Mouse (Mus musculus) cerebellum, postnatal 10 days (tissue): Measurements from ENCODE around the gene T.
A peak's percentile ranks its signal among the peaks of the same experiment; 100 is the strongest.

Source experiments
- DNase-seq, 2 experiments: peaks; one replicate each; pipeline ENCODE4 v3.0.0; 2021; ENCODE audit warnings: mixed read lengths in 2 of 2

T gene

DNA sequence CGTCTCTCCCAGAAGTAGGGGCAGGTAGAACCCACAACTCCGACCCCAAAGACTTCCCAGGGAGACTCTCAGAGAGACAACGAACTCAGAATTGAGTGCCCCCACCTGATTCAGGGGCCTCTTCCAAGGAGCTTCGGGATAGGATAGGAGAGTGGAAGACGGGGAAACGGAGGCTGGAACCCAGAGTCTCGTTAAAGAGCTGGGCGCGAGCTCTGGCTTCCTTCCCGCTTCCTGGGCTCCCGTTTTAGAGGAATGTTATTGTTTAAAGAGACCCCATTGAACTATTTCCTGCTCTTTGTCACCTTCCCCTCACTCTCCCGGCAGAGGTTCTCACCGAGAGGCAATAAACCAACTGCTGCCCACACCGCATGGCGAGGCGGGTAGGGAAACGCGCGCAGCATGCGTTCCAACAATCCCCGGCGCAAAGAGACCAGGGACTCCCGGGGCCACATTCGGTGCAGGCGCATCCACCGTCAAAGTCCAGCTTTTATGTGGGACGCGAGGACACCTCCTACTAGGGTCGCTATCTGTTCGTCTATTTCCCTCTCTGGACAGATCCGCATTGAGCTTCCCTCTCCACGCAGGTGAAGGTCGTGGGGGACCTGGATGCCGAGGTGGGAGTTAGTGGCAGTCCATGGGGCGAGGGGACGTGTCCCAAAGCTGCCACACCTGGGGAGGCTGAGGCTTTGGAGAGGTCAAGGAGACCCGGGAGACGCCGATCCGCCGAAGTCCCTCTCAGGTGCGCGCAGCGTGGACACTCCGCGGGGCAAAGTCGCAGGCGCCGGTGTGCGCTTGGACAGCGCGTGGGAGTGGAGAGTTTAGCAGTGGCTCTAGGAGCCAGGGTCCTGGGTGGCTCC, 874 bp upstream of the T start:
- DNase-seq, result no peak

DNA sequence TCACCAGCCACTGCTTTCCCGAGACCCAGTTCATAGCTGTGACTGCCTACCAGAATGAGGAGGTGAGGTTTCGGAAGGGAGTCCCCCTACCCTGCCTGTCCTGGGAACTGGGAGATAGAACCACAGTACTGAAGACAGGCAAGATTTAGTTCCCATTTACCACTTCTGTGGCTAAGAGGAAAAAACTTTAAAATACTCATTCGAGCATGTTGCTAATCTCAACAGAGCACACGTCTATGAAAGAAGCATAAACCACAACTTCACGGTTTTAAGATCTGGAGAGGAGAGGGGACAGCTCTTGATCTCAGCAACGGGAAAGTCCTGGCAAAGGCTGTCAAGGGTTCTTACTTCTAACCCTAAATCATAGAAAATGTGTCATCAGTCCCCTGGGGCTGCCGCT, 2.0 kb downstream of the T start:
- no peak for DNase-seq

DNA sequence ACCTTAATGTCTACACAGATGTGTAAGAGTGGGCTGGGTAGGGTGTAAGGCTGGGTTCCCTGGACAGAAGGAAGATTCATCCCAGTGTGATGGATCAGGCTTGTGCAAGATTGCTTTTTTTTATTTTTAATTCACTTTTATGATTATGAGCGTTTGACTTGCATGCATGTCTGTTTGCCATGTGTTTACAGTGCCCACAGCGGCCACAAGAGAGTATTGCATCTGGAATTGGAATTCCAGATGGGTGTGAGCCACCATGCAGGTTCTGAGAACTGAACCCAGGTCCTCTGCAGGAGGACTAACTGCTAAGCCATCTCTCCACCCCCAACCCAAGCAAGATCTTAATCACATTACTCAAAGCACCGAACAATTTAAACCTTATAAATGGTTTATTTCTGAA, 9.8 kb downstream of the T start:
- no peak for DNase-seq

DNA sequence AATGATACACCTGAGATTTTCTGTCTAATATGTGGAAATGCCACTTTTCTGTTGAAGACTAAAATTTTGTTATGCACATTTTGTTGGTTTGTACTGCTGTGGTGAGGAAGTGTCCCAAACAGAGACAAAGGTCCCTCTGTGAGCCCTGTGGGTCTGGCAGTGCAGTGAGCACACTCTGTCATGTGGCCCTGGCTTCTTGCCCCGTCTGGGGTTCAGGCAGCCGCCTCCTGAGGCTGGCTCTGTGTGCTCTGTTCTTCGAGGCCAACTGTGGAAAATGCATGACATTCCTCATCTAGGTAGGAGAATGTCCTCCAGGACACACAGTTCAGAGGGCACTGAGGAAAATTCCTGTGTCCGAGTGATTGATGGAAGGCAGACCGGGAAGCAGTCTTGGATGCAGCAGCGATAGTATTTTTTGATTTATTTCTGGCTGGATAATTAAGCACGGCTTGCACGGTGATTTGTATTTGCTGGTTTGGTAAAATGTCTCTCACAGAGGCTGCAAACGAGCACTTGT, 13.5 kb downstream of the T start:
- peak; percentile 55 to 71 for DNase-seq

DNA sequence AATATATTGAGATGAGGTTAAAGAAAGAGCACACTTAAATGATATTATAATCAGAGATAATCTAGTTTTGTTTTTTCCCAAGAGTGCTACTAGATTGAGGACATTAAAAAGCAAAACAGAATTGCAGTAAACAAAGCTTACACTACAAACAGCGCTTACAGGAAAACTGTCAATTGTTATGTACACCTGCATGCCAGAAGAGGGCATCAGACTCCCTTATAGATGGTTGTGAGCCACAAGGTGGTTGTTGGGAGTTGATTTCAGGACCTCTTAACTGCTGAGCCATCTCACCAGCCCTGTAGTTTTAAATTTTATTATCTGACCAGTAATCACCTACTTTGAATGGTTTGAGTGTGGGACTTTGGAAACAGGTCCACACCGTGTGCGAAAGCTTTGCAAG, 14.1 kb downstream of the T start:
- no peak for DNase-seq

DNA sequence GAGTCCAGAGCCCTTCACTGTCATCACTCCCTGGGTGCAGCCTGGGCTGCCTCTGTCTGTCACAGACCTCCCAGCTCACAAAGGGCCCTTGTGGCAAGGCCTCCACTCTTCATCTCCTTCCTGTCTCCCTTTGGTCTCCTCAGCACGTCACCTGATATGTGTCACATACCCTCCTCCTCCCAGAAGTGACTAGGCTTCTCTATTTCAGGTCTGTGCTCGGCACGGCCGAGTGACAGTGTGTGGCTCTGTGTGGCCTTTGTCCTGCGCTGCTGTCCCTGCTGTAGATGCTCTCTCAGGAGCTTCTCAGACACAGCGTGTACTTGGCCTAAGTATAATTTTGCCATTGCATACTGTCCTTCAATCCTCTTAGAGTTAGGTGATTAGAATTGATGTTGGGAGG, 21.0 kb downstream of the T start:
- no peak for DNase-seq

DNA sequence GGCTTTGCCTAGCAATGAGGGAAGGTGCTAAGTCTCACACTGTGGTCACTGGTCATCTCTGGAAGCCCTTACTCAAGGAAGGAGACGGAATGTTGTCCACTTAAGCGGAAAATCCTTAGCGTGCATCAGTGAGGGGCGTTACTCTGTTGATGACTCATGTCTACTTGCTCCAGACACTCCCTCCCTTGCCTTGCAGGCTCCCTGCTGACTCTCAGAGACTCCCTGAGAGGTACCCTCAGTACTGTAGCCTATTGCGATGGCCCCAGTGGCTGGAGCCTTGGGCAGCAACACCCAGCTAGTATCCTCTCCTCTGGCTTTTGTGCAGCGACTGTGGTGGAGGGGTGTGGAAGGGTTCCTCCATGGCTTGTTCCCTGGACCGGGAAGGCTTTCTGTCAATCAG, 21.4 kb downstream of the T start:
- no peak for DNase-seq

DNA sequence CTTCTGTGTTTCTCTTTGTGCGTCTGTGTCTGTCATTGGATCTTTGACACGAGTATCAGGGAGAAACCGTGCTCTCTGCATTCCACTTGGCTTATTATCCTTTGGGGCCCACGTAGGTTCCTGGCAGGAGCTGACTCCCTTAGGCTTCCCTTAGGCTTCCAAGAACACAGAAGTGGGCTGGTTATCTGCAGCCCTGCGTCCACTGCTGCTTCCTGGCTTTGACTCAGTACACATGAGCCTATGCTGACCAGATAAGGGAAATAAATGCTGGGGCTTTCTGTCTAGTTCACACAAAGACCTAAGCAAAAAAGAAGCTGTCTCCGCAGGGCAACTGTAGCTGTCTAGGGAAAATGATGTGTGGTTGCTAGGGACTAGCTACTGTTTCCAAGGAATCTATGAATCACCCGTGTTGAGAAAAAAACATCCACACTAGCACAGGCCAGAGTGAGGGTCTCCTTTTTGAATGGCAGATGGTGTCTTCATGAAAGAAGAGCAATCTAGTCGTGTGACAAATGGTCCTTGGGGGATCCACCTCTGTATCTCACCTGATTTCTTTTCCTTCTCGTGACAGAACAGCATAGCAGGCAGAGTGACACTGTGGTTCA, 22.7 kb downstream of the T start:
- DNase-seq, result no peak

DNA sequence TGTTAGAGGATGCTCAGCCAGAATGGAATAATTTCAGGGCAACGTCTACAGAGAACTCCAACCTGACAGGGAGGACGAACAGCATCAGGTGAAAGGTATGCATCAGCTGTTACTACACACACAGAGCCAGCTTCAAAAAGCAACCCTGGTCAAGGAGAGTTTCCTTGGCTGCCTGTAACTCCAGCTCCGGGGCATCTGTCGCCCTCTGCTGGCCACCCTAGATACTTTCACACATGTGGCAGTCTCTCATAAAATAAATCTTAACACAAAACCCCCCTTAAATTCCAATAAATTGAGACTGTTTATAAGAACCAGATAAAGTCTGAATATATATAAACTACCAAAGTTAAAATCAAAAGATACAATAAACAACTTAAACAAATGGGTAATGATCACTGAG, 27.3 kb downstream of the T start:
- DNase-seq, result peak; percentile 80 to 86

DNA sequence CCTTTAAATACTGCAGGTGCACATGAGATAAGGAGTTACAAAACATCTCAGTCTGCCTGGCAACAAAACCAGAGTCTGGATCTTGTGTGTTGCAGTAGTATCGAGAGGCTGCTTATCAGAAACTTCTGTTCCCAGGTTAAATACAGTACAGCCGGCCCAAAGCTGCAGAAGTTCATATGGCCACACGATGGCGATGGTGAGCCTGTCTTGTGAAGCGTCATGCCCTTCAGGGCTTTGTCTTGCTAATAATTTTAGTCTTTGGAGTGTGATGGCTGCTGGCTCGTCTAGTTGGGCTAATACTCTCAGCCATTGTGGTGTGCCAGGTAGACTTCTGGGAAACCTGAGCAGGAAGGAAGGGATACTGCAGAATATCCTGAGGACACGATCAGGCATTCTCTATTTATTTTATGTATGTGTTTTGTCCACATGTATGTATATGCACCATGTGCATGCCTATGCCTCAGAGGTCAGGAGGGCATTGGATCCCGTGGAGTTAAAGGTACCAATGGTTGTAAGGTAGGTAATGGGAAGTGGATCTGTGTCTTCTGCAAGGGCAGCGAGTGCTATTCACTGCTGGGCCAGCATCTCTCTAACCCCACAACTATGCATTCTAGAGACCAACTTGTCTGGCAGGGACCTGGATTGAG, 29.4 kb downstream of the T start:
- DNase-seq, result peak; percentile 82 to 84

DNA sequence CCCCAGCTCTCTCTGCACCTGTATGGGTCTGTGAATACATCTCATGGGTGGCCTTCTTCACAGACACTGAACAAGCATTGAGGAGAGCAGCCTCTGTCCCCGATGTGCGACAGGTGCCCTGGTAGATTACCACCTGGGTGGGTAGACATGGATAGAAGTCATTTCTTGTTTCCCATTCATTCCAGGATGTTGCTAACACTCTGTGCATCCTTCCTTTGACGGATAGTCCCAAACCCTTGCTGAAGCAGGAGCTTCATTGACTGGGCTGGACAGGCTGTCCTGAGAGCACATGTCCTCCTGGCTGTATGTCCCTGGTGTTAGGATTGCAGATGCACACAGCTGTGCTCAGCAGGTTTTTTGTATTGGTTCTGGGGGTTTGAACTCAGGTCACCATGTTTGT, 33.5 kb downstream of the T start:
- no peak for DNase-seq

DNA sequence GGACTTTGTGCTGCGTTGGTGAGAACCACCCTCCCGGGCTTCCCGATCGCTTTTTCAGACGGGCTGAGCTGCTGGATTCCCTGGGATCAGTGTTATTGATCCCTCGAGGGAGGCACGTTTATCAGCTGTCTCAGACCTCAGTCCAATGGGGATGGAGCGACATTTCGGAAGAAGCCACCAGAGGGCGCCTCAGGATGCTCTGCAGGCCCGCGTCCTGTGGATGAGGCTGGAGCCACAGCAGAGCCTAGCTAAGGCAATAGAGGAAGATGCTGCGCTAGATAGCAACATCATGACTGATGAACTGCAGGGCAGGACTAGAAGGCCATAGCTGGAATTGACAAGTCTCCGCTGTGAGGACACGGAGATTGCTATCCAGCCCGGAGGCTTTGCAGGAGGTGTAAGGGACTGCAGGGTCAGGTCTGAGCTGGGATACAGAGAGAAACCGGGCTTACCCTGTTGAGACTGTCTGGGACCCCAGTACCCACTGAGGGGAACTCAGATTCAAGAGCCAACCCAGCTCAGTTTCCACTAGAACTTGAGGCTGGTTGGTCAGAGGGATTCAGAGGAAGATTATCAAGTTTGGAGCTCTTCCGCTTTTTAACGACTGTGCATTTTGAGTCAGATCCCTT, 34.6 kb downstream of the T start:
- DNase-seq, result peak; percentile 95 to 97

DNA sequence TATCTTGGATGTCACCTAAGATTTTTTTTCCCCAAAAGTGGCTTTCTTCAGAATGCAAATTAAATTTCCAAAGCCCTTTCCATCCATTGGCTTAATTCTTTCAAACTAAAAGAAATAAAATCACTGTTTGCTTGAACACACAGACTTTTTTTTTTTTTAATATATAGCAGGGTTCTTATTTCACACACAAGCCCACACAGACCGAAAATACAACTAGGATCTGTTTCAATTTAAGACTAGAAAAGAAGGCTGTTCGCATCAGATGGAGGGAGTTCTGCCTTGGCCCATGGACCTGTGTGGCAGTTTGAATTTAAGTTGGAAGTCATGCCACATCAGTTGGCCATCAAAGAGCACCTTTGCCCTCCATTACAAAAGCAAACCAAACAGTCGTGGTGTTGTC, 44.3 kb downstream of the T start:
- DNase-seq, result no peak

DNA sequence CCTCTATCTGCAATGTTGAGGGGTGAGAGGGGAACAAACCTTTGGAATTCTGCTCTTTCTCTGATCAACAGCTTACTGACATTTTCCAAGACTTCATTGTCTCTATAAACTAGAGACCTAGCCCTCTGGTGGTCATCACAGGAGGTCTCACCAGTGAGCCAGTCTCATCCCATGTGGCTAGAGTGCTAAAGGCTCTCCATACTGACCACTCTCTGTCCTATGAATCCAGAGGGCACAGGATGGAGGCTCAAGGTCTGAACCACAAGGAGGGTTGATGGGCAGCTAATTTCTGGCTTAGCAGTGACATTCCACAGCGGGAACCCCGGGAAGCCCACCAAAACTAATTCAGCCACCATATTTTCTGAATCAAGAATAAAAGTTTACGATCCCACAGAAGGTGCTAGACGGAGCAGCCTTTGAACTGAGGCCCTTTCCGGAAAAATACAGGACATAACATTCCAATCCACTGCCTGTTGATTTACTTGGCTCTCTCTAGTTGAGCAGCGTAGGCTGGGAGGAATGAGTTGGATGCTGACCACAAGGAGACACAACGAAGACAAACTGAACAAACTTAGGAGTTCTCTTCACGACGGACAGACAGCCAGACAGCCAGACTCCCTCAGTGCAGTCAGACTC, 45.4 kb downstream of the T start:
- no peak for DNase-seq

DNA sequence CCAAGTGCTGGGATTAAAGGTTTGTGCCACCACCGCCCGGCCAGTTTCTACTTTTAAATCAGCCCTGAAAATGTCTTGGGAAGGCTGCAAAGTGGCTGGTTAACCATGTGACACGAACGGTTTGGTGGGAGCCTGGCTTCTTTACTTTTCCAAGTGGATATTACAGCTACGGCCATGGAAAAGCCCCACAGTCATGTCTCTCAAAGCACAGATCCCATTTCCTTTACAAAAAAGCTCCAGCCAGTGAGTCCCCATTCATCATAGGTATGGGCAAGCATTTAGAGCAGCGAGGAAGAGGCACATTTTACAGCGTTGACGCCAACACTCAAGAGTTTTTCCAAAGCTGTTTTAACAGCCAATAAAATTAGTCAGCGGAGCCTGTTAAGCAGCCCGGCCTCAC, 47.6 kb downstream of the T start:
- no peak for DNase-seq

DNA sequence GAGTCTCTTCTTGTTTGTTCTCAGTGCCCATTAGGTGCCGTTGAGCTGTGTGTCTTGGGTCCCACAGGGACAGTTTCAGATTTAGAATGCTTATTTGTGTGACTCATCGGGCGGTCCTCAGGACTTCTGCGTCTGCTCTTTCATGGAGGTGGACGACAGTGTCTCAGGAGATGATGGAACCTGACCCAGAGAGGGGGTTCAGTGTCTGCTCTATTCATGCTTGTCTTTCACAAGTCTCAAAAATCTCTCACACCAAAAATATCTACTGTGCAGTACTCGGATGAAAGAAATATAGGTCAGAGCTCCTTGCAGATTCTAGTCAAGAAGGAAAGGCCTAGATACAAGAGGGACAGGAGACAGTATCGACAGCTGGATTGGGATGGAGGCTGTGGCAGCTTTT, 48.7 kb downstream of the T start:
- no peak for DNase-seq

DNA sequence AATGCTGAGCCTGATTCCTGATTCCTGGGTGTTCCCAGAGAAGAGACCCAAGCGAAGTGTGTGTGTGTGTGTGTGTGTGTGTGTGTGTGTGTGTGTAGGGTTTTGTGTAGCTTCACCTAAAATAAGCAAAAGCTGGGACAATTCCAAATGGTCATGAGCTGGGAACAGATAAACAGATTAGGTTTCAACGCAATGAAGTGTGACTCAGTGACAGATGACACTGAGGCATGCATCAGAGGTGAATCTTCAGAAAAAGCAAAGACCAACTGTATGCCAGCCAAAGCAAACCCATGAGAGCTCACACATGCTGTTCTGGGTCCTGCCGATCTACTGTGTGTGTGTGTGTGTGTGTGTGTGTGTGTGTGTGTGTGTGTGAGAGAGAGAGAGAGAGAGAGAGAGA, 50.0 kb downstream of the T start:
- DNase-seq, result no peak

DNA sequence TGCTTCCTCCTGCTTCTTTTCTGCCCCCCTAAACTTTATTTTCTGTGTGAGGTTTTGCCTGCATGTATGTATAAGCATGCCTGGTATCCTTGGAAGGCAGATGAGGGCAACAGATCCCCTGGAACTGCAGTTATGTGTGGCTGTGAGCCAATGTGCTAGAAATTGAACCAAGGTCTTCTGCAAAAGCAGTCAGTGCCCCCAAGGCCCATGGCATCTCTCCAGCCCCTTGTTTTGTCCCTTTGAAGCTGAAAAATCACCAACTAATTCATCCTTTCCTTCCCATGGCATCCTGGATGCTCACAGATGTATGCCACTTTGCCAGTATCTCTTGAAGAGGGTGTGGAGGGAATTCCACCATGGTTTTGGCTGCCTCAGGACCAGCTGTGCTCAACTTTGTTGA, 50.9 kb downstream of the T start:
- DNase-seq, result no peak

DNA sequence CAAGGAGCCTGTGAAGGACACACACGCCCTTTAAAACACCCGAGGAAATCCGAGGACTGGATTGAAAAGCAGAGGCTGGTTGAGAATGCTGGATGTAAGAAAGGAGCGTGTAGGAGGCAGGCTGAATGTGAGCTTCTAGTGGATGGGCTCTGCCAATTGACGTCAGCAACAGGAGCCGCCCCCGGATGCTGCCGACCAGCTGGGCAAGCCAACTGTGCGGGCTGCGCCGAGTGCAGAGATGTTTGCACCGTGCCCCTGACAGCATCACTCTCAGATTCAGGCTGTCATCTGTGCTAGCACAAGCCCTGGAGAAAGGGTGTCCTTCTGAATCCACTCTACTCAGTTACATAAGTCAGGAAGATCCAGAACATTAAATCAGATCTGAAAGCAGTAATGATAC, 53.6 kb downstream of the T start:
- DNase-seq, result peak; percentile 66 to 78

DNA sequence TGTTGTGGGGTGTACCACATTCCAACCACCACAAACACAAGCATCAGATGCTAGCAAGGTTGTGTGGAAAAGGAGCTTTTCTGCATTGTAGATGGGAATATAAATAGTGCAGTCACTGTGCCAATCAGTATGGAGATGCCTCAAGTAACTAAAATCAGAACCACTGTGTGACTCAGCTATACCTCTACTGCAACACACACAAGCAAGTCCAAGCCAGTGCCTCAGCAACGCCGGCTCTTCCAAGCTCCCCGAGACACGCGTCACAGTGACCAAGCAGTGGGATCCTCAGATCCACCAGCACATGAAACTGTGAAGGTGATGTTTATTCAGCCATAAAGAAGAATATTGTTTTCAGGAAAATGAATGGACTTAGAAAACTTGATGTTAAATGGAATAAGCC, 56.7 kb downstream of the T start:
- DNase-seq, result no peak
